Mouse (Mus musculus) thymus, postnatal 0 days (tissue): ENCODE measurements around the gene Aars2. TPM values are rescaled to one million over a fixed set of nuclear protein-coding genes. Genes with fewer than 3 reads are reported as not detected.

ENCODE experiments used
- DNase-seq: peaks from one replicate; pipeline ENCODE4 v3.0.0-alpha.2; 2015; ENCODE audit warnings: low spot score
- polyA plus RNA-seq: library from polyadenylated mRNA; unstranded; fragments of >200 nt; fragmentation: Nextera tagmentation; extraction: Ambion mirVana; gene quantifications from 2 replicates; pipeline ENCODE4 v1.2.1, GENCODE M21; 2015

Gene Aars2
- polyA plus RNA-seq: 26.9 and 27.7 TPM in 2 replicates

DNA sequence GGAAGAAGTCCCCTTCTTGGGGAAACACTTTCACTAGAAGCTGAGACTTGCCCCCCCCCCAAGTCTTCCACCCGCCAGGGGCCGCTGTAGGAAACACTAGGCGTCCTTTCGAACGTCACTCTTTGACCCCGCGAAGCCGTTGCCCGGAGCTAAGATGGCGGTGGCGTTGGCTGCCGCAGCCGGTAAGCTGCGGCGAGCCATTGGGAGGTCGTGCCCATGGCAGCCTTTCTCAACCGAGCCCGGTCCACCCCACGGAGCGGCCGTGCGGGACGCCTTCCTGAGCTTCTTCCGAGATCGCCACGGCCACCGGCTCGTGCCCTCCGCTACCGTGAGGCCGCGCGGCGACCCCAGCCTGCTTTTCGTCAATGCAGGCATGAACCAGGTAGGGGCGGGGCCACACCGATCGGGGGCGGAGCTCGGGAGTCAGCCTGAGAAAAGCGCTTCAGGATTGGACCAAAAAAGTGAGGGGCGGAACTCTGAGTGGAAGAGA, at the start of gene Aars2:
Gene Aars2, plus strand, starts transcription at position 142 of the 490 bp plus-strand sequence.
- peak; percentile 97 for DNase-seq

DNA sequence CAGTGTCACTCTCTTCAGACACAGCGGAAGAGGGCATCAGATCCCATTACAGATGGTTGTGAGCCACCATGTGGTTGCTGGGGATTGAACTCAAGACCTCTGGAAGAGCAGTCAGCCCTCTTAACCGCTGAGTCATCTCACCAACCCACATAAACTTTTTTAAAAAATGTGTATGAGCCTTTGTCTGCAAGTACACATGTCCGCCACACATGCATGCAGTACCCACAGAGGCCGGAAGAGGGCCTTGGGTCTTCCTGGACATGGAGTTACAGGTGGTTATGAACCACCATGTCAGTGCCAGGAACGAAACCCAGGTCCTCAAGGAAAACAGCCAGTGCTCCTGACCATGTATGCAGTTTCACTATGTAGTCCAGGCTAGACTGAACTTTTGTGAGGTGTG, 49.2 kb upstream of the Aars2 start:
- no peak for DNase-seq

DNA sequence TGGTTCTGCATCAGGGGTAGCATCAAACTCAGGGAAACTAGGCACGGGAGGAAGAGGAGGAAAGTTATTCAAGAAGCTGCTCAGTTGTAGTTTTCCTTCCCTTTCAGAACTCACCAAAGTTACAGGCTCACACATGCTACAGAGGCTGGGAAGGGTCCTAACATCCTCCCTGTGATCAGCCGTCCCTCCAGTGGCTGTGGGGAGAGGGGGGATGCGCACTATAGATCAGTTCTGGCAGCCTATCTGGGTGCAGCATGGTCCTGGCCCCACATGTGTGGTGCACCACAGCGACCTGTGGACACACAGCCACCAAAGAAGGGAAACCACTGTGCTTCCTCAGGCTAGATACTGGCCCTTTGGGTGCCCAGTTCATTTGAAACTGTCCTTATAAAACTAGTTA, 48.1 kb upstream of the Aars2 start:
- DNase-seq: no peak

DNA sequence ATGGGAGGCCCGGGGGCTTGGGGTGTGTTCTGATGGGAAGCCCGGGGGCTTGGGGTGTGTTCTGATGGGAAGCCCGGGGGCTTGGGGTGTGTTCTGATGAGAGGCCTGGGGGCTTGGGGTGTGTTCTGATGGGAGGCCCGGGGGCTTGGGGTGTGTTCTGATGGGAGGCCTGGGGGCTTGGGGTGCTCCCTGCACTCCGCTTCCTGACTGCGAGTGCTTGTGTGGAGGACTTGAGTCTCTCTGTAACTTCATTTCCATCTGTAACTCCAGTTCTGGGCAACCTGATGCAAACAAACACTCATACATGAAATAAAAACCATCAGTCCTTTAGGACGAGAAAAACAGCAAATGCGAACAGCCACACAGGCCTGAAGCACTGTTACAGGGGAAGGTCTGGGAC, 47.6 kb upstream of the Aars2 start:
- DNase-seq: no peak

DNA sequence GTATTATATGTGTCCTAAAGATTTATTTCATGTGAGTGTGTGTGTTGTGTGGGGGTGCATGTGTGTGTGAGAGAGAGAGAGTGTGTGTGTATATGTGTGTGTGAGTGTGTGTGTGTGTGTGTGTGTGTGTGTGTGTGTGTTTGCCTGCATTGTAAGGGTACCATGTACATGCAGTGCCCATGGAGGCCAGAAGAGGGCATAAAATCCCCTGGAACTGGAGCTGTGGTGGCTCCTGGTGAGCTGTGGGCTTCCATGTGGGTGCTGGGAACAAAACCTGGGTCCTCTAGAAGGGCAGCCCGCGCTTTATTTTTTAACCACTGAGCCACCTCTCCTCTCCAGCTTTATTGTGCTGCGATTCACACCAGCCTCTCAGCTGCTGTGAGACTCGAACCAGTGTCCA, 44.1 kb upstream of the Aars2 start:
- DNase-seq: no peak

DNA sequence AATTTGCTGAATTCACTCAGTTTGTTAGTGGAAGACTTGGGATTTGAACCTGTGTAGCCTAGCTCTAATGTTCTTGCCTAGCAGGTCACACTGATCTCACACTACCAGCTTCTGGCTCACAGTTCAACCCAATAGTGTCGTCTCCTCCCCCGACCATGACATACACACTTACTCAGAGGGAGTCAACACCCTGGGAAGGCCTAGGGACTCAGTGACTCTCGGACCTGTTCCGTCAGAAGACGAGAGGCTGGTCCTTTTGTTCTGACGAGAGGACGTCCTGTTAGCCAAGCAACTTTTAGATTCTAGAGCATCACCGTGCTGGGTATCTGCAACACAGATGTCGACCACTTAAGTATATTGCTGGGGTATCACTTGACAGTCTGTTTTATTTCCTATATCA, 42.4 kb upstream of the Aars2 start:
- no peak for DNase-seq

DNA sequence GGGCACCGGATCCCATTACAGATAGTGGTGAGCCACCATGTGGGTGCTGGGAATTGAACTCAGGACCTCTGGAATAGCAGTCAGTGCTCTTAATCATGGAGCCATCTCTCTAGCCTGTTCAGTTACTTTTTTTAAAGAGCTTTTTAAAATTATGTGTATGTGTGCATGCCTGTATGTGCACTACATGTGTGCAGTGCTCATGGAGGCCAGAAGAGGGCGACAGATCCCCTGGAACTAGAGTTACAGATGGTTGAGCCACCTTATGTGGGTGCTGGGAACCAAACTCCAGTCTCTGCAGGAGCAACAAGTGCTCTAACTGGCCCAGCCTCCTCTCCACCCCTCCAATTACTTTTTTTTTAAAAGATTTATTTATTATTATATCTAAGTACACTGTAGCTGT, 39.9 kb upstream of the Aars2 start:
- DNase-seq: no peak

DNA sequence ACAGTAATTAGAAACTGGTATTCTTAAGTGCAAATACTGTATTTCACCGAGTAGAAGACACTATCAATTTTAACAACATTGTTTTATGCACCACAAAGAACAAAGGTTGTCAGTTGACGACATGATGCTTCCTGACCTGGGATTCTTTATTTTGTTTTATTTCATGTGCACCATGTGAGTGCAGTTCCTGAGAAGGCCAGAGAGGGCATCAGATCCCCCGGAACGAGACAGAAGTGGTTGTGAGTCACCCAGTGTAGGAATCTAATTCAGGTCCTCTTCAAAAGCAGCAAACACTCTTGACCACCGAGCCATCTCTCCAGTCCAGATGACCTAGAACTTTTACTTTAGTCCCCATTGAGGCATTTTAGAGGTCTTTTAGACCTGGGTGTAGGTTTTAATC, 38.3 kb upstream of the Aars2 start:
- DNase-seq: no peak

DNA sequence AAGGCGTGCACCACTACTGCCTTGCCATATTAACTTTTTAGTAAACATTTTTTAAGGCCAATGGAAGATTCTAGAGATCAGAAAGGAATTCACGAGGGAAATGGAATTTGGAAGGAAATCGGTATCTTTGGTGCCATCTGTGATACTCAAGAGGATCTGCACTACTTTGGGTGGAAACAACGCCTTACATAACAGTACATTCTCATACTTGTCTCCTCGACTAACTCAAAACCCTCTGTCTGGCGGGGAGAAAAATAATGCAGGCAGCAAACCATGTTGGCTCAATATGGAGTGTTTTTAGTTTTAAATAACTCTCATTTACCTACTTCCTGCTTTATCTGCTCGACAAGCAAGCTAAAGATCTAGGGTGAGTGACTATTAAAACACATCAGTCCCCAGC, 35.9 kb upstream of the Aars2 start:
- DNase-seq: no peak

DNA sequence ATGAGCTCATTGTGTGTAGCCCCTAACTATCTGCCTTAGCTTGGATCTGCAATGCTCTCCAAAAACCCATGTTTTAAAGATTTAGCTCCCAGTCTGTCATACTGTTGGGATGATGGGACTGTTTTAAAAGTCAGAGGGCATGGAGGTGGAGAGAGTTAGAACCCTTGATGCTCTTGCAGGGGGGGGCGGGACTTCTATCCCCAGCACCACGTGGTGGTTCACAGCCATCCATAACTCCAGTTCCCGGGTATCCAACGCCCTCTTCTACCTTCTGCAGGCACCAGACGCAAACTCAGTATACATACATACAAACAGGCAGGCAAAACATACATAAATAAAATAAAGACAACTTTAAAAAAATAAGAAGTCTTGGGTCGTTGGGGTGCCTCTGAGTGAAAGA, 33.0 kb upstream of the Aars2 start:
- no peak for DNase-seq

DNA sequence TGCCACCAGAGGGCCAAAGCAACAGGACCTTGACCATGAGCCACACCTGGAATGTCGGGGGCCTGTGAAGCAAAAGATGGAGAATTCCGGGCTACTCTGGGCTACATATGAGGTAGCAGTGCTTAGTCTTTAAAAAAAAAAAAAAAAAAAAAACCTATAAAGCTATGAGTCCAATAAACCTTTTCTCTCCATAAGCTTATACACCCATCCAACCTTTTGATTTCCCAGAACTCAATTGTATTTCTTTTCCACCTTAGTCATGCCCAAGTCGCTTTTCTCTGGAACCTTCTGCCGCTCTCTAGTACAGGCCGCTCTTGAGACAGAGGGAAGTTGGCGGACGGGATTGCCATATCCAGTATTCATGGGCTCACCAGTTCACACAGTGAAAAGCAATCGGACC, 32.5 kb upstream of the Aars2 start:
- no peak for DNase-seq

DNA sequence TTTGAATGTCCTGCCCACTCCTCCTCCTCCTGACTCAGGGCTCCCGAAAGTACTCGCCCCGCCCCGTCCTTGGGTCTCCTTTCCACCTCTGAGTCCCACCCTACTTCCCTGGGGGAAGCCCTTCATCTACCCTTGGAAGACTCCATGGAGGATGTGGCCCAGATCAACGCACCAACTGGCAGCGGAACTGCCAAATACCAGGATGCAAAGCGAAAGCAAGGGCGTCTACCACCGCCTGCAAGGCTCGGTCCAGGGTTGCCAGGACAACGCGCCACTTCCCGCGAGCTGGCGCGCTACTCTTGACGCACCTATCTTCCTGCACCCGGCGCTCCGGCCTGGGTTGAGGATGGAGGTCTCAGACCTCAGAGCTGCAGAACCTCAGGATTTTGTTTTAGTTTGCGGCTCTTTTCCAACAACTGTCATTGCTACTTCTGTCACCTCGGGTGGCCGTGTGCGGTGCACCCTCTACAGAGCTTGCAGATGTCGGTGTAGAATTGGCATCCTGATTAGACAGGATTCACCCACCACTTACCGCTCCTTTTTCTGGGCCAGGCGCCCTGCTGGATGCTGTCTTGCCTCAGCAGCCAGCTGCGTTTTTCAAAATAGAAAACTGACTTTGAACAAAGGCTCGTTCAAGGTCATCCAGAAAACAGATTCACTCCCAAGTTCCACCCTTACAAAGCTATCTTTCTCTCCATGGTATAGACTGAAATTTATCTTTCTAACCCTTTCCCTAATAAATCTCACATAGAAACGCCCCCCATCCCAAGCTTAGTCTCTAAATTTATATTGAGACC, 31.8 kb upstream of the Aars2 start, which contains the start of gene Spats1:
Gene Spats1, minus strand, starts transcription at position 747 of the 797 bp plus-strand sequence.
- DNase-seq: peak; percentile 73

DNA sequence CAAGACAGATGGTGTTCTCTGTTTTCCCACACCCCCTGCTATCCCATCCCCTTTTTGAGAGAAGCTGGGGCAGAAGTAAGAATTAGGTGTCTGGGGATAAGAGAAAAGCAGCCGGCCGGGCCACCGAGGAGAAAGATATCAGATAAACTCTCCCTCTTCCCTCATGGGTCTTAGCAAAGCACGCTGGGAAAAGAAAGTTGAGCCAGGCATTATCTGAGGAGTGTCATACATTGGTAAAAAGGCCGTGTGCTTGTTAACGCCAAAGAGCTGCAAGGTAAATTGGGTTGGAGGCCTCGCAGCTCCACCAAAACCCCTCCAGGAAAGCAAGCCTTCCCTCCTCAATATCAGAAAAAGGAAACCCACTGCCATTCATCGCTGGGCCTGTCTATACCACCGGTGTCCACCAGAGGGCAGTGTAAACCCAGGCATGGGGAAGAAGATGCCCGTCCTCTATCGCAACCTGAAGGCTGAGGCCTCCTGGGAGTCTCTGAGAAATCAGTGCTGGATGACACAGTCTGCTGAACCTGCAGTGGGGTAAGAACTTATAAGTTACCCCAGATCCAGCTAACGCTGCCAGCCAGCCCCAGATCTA, 28.3 kb upstream of the Aars2 start:
- DNase-seq: peak; percentile 86

DNA sequence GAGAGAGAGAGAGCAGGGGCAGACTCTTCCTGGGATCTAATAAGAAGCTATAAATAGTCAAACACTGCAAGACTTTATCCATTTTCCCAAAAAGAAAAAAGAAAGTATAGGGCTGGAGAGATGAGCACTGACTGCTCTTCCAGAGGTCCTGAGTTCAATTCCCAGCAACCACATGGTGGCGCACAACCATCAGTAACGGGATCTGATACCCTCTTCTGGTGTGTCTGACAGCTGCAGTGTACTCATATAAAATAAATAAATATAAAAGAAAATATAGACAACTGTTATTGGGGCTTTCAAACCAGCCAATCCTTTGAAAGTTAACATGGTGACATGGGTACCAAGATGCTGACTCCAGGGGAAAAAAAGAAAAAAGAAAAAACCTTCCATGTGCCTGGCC, 26.2 kb upstream of the Aars2 start:
- DNase-seq: peak; percentile 68

DNA sequence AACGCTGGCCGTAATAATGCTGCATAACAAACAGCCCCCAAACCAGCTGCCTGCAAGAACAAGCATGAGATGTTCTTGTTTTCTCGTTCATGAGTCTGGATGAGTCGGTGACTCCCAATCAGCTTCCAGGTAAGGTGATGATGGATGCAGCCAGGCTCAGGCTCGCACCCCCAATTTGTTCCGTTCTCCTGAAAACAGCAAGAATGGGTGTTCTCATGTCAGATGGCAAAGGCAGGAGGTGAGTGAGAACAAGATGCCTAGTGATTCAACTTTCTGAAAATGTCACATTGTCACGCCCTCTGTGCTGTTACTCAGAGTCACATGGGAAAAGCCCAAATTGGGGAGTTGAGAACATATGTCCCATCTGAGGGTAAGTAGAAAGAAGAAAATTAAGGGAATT, 21.1 kb upstream of the Aars2 start:
- no peak for DNase-seq

DNA sequence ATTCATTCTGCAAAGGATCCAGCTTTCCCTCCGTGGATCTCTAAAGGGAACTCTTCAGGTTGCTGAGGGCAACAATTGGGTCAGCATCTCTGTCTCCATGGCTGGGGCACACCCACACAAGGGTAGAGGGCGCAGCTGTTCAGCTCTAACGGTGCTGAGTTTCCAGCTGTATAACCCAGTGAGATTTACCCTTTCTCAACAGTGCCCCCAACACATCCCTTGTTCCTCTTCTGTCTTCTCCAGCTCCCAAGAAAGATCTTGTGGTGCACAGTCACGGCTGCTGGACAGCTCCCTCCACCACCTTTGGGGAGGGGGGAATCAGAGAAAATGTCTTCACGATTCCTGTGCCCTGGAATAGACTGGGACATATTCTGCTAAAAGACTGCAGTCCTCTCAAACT, 19.4 kb upstream of the Aars2 start:
- DNase-seq: peak; percentile 90

DNA sequence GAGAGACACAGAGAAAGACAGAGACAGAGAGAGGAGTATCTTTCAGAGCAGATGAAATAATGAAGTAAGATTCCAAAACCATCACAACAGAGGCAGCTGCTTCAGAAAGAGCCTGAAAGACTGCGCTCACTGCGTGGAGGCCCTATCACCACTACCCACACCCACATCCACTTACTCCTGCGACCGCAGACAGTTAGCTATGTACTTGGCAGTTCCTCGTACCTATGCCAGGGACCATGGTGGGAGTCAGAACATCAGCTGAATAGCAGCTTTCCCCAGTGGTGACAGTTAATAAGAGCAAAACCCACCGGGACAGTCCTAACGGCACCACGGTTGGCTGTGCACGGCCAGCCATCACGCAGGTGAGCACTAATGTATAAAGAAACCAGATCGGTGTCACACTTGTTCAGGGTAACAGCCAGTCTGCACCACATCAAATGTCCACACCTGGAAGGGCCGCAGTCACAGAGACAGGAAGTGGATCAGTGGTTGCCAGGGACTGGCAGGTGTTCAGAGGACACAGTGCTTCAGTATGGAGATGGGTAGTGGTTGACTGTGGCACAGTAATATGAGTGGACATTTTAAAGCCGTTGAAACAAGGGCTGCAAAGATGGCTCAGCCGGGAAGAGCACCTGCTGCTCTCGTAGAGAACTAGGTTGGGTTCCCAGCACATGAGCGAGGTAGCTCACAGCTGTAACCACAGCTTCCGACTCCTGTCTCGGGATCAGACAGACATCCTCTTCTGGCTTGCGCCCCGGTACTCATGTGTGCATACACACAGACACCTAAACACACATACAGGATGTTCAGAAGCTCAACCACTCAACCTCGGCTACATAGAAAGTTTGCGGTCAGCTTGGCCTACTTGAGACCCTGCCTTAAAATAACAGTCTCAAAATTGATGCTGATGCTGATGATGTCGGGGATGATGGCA, 18.1 kb upstream of the Aars2 start:
- DNase-seq: peak; percentile 97

DNA sequence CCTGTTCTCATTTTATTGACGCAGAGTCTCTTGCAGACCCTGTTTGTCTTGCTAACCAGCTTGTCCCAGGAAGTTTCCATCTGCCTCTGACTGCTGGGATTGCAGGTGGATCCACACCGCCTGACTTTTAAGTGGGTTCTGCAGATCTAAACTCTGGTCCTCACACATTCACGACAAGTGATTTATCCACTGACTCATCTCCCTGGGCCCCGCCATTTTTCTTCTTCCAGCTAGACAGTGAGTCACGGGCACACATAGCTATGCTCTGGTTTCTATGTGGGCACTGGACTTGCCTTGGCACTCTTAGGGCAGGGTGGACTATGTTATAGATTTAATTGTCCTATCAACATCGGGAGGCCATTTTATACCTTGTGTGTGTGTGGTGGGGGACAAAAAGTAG, 16.9 kb upstream of the Aars2 start:
- DNase-seq: no peak

DNA sequence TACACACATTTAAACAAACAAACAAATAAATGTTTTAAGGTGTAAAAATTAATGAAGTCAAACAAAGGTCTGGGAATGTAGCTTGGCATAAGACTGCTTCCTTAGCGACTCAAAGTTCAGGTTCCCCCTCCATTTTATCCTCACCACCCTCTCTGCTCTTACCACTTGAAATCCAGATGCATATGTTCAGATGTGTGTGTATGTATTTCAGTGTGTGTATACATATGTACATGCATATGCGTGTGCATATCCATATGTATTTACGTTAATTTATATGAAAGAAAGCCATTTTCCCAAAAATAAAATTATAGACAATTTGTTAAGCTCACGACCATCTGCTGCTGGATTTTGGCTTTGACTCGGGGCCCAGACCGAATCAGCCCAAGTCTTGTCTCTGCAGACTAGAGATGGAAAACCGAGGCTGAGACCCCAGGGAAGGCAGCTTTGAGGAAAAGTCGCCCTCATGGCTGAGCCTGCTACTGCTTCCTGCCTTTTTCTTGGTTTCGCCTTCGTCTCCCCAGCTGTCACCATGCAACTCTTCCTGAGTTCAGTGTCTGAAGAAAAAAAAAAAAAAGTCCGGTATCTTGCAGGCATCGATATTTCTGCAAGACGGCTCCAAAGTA, 16.0 kb upstream of the Aars2 start:
- DNase-seq: no peak

DNA sequence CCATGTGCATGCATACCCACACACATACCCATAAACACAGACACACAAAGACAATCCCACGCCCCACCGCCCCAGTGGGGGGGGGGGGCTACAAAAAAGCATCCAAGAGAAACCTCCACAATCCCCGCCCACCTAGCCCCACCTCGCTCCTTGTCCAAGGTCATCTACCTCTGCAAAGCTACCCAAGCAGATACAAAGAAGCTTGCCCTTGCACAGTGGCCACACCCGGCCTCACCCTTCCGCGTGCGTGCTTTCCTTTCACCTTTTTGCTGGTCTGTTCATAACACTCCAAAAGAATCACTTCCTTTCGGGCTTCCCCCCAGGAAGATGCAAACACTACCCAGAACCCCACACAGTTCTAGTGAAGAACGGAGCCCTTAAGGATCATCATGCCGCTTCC, 11.2 kb upstream of the Aars2 start:
- DNase-seq: no peak

DNA sequence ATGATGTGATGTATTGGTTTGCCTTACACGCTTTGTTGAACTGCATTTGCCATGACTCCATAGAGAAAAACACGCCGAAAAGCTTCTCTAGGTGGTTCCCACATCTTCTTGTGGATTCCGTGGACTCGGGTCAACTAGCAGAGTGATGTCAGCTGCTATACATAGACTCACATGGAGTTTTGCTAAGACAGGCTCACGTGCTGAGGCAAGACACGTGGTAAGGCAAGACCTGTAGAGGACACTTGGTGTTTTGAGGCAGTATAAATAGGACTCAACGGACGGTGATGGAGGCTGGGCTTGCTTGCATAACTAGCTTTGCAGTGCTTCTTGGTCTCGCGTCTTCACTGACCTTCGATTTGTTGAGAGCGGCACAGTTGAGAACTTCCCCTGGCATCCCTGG, 8.2 kb upstream of the Aars2 start:
- no peak for DNase-seq
